Mouse (Mus musculus): ENCODE measurements at regions not wholly inside any gene's neighbourhood (a gene's known extent, or its start where the extent isn't known, plus 50 kb on each side); places are given as distances from the start of the nearest gene placed in this dataset.

DNA sequence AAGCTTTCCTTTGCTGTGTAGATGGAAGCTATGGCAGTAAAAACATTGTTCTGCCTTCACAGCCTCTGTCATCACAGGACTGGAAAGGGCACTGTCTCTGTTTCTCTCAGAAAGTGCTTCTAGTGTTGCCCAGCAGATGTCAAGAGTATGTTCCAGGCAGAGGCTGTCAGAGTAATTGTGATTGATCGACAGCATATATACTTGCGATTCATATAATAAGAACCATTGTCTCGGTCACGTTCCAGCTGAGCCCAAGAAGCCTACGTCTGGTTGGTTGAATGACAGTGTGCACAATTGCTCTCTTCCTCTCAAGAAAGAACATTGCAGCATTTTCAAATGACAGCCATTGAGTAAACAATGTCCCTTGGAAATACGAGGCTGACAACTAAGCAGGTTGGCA is 284.7 kb upstream of the Nrsn1 start:
- no peak for DNase-seq (ENCODE audit: low spot score)

DNA sequence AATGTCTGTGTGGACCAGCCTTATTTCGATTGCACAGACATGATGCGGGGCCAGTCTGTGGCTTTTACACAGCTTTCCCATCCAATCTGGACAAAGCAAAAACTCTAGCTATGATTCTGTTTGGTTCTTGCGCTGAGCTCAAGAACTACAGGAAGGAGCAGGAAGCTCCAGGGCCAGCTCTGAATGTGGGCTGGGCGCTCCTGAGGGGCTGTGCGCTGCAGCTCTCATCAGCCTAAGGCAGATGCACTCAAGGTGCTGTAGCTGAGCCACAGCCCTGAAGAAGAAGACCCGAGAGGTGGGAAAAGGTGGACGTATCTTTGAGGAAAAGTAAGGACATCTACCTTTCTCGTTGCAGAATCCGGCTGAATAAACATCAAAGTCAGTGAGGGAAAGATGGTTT is 278.2 kb upstream of the Nrsn1 start:
- no peak for DNase-seq (ENCODE audit: low spot score)

DNA sequence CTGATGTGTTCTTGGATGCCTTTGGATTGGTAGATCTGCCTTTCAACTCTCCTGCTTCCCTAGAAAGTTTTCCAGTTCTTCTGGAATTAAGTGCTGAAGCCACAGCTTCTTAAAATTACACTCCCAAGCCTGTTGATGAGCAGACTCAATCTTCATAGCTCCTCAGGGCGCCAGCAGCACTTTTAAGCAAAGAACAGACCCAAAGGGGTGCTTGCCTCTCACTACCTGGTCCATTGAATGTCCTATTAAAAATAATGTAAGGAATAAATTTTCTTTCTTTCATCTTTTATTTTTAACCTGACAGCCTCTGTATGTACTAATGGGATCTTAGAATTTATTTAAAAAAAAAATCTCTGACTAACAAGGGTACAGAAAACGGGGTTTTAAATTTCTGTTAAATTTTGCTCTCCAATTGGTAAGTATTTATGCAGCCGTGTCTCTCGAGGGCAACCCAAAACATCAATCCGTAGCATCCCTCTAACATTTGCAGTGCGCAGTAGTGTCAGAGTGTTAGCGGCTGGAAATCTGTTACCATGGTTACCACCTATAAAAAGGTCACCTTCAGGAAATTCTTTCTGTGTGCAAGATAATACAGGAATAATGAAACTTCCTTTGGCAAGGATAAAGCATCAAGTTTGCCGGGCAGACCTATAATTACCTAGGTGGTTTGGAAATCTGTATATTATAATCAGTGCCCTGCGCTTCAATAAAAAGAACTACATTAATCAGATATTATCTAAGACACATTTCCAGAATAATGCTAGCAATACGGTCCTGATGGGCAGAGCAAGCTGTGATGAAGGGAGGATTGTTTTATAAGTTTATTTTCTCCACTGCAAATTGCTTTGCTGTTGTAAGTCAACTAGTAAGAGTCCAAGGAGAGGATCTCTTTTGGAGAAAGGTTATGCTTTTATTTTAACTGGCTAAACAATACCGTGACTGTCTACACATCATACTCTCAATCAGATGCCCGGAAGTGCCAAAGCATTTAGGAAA is 277.1 kb upstream of the Nrsn1 start:
- DNase-seq (ENCODE audit: low spot score), result no peak

DNA sequence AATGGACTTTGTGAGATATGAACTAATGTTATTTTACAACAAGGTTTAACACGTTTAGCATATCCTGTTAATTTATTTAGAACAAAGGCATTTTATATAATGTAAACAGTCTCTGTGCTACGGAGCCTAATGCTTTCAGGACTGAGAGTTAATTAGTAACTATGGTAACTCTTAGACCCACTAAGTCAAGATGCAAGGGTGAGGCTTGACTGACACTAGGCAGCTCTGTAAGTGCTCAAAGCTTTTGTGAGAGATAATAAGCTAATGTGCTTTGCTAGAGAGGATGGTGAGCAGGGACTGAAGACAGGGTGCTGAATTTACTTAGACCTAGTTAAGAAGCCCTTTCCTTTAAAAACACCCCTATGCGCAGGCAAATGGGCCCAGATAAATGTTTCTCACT is 253.8 kb upstream of the Nrsn1 start:
- DNase-seq (ENCODE audit: low spot score), result no peak

DNA sequence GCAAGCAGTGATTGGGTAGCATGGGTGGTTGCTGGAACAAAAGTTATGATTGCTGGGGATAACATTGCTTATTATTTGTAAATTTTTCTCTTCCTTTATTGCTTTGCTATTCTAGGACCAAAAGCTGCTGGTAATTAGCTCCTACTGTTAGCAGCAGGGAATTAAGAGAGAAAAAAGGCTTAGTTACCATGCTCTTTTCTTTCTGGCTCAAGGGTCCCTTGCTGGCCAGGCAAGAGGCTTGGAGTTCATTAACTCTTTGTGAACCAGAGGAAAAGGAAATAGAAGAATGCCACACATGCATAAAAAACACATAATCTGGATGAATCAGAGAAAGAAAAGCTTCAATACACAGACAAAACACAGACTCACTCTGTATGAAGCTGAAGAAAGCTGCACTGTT is 237.1 kb upstream of the Nrsn1 start:
- DNase-seq (ENCODE audit: low spot score), result no peak

DNA sequence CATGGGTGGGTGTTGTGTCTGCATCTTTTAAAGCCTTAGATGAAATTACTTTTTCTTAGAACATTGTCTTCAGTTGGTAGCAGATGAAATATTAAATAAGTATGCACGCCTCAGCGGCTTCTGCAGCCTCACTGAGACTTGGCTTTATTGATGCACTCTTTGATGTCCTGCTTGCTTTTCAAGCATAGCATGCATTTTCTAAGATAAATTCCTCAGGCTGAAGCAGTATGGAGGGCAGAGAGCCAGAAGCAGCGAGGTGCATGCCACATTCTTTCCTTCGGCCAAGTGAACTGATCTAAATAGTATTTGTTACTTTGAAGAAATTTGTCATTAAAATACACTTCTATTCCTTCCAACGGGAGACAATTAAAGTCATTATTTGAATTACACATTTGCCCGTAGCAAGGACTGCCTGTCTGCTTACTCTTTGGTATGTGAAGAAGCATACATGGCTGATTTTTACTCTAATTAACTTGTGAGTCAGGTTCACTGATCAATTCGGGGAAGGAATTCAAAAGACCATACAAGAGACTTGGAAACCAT is 224.3 kb upstream of the Nrsn1 start:
- no peak for DNase-seq (ENCODE audit: low spot score)

DNA sequence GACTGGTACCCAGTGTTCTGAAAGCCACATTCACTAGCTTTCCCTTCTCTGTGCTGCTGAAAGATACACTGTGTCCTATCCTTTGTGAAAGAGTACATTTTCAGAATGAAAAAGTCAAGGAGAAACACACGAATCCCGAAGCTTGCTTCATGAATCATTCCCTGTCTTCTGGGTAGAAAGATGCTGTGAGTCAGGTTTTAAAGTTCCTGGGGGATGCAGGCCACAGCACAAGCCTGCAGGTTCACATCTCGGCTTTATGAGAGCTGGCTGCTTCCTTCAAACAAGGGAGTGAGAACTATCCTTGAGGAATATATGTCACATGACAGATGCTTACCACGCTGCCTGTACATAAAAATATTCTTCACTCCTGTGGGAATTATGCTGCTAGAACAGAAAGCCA is 219.7 kb upstream of the Nrsn1 start:
- DNase-seq (ENCODE audit: low spot score), result no peak

DNA sequence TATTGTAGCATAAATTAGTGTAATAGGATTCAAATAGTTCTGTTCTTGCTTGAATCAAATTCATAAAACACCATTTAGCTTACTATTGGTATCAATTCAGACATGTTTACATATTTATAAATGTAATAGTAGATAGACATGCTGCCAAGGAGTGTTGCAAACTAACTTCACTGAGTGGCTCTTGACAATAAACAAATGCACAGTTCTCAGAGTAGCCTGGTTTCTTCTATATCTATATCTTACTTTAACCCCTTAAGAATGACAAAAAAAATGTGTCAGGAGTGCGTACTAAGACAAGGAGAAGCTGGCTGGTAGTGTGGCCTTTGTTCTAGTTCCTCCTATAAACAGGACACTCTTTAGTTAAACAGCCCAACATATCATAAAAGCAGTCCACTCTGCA is 213.0 kb upstream of the Nrsn1 start:
- no peak for DNase-seq (ENCODE audit: low spot score)

DNA sequence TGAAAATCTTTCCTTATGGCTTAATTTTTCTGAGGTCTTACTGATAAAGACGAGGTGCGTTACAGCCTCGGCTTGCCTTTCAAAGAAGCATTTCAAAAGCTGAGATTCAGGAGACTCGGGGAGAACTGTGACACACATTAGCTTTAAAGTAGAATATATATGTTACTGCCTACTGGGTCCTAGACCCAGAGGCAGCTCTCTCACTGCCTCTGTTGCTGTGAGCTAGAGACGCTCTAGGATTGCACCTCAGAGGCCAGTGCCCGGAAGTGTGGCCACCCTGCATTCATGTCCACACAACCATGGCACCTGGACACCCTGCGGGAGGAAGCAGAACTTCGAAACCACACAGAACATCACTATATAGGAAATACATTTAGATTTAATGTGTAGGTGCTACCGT is 181.6 kb upstream of the Nrsn1 start:
- DNase-seq (ENCODE audit: low spot score), result no peak

DNA sequence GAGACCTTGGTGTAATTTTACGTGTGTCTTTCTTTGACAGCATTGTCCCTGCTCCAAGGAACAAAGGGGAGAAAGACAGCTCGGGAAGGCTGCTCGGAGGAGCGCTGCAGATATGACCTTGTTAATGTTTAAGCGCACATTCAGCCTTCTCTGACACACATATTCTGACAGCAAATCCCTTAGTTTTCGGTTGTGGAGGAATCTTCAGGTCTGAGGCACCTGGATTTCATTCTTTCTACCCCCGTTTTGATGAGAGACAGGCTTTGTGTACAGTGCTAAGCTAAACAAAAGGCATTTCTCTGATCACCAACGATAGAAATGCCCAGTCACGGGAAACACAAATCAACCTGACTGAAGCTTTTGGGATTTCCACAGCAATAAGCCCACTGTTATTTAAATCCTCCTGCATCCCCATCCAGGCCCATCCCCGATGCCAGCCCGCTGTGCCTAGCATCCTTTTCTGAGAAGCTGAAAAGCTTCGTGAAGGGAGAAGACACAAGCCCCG is 181.1 kb upstream of the Nrsn1 start:
- DNase-seq (ENCODE audit: low spot score), result peak; percentile 14

DNA sequence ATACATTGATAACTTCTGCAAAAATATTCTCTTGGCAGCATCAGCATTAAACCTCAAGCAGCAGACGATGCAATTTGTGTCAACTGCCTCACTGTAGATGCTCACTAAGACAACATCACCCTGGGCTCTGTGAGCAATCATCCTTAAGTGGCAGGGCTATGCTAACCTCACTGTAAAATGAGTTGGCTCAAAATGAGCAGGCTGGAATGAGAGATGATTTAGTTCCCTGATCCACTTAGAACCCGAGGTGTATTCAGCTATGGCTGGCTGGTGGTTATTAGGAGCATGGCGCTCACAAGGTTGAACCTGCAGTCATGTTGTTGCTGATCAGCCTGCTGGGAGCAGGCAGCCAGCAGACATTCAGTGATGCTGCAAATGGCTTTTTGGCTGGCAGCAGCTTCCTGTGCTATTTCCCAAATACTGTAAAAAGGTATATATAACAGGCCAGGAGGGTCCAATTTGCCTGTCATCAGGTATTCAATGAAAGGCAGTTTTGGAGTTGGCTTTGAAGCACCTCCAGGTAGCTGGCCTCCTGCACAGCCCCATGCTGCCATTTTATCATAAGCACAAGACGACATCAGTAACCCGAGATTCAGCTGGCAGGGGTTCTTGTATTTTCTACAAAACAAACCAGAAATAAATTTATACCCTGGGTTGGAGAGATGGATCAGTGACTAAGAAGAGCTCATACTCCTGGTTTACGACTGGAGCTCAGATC is 159.6 kb upstream of the Nrsn1 start:
- DNase-seq (ENCODE audit: low spot score), result no peak

DNA sequence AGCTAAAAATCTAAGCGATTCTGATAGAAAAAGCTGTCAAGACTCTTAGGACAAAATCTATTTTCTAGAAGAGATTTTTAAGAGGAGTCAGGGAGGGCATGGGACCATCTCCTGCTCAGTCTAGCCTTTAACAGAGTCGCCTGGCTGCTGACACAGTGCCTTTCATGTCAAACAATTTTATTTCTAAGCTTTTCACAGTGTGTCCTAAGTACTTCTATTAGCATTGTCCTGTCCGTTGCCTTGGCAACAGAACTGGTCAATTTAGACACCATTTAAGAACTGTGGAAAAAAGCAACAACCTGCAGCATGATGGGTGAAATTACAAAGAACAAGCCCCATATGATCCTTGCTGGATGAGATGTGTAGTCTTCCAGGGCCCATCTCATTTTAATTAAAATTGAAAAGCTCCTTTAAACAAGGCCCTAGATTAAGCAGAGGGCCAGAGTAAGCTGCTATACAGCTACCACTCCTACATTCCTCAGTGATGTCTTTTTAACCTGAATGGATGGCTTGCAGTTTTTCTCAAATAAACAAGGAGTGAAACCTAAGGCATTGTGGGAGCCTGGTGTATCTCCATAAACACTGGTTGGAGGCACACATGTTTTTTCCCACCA is 133.0 kb upstream of the Nrsn1 start:
- peak; percentile 78 for DNase-seq (ENCODE audit: low spot score)

DNA sequence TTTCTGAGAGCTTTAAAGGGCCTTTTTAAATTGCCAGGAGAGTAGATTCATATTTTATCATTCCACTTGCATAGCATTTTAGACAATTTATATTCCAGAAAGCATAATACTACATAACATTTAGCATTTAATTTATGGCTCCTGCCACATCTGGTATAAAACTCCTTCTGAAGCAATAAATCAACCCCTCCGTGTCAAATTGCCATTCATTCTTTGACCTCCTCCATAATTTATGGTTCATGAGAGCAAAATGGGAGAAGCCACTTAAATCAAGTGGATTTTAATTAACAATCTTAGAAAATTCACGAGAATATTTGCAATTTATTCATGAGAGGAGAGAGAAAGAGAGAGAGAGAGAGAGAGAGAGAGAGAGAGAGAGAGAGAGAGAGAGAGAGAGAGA is 132.4 kb upstream of the Nrsn1 start:
- peak; percentile 67 for DNase-seq (ENCODE audit: low spot score)

DNA sequence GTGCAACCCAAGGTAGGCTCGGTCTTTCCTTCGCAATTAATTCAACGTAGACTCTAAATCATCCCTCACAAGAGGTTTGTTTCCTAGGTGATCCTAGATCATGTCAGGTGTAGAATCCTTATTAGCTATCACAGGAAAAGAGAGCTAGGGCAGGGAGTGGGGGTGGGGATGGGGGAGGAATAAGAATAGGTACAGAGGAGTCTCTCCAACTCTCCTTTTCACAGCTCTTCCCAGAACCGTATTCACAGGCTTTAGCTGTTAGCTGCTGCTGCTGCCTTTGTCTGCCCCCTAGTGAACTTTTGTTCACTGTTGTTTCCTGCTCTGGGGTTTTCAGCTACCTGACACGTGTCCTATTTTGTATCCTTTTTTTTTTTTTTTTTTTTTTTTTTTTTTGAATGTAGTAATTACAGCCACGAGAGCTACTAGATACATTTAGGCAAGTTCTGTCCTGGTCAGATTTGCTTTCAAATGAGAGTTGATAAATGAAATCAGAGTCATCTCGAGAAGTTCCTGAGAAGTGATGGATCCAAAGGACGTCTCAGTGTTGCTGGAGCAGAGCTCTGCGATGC is 131.7 kb upstream of the Nrsn1 start:
- peak; percentile 73 for DNase-seq (ENCODE audit: low spot score)

DNA sequence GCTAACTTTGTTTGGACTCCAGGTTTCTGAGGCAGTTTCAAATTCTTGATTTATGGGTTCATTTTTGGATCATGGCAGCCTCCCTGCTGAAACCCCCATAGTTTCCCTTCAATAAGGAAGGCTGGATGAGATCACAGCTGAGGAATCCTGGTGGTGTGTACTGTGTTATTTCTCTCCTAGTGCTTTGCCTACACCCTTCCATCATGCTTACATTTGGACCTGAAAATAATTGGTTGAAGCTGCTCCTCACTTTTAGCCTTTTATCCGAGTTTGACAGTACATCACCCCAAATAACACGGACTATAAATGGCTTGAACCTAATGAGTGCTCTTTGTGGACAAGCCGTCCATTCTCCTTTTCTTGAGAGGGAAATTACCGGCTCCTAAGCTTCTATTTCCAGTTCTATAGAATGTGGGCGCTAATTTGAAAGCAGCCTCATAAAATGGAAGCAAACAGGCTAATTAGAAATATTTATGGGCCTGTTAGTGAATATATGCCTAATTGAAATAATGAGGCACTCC is 122.5 kb upstream of the Nrsn1 start:
- DNase-seq (ENCODE audit: low spot score), result peak; percentile 18

DNA sequence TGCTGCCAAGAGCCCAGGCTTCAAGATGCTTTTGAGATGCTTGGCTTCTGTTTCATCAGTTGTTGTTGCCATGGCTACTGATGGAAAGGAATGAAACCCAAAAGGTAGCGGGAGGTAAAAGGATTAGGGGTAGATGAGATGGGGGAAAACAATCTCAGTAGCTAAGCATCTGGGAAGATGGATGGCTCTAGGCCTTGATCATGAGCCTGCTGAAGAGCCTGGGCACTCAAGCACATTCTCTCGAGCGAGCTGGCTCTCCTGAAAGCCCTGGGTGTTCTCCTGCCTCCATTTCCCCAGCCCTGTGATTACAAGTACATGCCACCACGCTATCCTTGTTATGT is 92.3 kb upstream of the Nrsn1 start:
- peak; percentile 5 for DNase-seq (ENCODE audit: low spot score)

DNA sequence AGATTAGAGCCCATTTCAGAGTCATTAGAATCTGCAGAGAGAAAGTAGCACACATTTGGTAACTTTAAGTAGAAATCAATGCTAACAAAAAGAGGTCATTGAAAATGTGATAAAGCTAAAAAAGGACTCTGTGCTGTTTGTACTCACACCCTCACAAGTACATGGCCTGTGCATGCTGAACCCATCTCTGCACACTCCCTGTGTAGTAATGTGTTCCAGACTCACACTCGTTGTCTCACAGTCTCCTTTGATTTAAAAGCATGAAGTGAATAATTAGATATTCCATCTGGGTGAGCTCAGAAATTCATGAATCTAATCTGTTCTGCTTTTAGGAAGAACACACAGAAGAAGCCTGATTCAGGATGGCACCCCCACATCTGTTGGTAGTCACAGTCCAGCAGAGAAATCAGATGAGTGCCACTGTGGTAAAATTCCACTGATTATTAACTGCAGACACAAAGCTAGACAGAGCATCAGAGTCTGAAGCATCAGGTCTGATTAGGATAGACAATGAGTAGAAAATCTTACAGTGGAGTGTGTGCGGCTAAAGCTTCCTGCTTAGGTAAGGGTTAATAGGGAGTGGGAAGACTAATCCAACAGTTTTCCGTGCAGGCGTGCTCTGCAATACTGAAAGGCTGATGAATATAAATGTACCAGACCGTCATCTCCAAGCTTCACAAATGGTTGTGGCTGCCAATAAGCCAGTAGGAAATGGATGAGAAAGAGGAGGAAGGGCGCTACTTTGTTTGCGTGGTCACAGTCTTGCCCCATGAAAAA is 91.7 kb upstream of the Nrsn1 start:
- no peak for DNase-seq (ENCODE audit: low spot score)

DNA sequence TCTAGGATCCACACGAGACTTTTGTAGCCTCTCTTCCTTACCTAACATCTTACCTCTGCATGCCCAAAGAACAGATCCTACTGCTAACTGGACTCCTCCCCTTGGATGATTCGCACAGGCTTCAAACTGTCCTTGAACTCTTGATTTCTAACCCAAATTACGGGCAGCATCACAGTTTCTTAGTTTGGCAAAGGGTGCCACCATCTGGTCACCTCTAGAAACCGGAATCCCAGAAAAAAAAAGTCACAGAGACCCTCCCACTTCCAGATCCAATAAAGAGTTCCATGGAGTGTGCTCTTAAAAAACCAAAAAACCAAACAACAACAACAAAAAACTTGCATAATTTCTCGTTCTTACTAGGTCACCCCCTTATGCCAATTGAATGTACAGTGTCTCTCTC is 77.3 kb upstream of the Nrsn1 start:
- DNase-seq (ENCODE audit: low spot score), result peak; percentile 24

DNA sequence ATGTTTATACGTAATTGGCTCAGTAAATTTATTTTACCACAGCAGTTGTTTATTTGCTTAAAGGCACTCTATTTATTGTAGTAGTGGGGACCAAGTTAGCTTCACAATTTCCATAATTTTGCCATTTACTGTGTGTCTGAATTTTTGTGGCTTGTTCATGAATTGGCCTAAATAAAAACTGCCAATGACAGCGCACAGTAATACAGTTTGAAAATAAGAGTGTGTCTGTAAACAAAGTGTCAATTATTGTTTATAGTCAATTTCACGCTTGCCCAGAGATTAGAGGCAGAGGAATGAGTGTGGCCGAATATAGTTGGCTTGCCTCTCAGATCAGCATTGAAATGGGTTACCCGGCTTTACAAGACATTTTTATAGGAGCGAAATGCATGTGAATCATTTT is 73.0 kb upstream of the Nrsn1 start:
- DNase-seq (ENCODE audit: low spot score), result no peak

DNA sequence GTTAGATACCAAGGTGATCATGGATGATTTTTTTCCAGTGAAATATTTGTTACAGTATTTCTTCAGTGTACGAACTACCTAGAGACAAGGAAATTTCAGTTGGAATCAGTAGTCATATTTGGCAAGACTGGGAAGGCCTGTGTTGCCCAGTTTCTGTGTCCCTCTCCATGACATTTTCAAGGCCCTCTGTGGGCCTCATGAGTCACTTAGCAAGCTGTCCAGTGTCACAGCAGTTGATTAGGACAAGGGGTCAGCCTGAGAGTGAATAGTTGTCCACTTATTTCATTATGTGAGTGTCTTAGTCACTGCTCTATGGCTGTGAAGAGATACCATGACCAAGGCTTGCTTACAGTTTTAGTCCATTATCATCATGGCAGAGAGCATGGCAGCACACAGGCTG is 71.5 kb upstream of the Nrsn1 start:
- no peak for DNase-seq (ENCODE audit: low spot score)

DNA sequence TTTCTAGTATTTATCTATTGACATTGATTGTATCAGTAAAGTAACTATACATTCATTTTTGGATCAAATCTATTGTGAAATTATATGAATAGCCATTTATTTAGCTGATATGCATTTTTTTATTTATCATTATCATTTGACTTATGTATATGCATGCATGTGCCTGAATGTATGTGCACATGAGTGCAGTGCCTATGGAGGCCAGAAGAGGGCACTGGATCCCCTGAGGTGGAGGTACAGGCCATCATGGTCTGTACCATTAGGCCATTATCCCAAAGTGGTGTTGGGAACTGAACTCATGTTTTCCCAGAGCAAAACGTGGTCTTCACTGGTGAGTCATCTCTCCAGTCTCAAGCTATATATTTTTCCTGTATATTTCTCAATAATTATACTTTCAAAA is 63.5 kb upstream of the Nrsn1 start:
- no peak for DNase-seq (ENCODE audit: low spot score)

All from embryo, embryonic 10.5 days (tissue).